In genomic region chr19:44069914-44070232, GRCm38 (mm10) we compare ENCODE assay signal across 8 mouse cellular contexts. TPM values are rescaled to one million over a fixed set of nuclear protein-coding genes. Genes with fewer than 3 reads are reported as not detected.
DNase-seq lines count a peak whose midpoint lies in the region; ATAC-seq and TF ChIP-seq lines count a peak whose summit lies in the region.

No protein-coding gene starts in this region.

- TF ChIP-seq CTCF in kidney, postnatal 0 days (IDR thresholded peaks at IDR 0.05; ENCODE audit: low read depth): no peak
- TF ChIP-seq CTCF in midbrain, postnatal 0 days (IDR thresholded peaks at IDR 0.05): no peak

- H3K27me3 ChIP-seq in kidney, postnatal 0 days (ENCODE audit: insufficient read depth, low read length): no peaks in the 10 kb centered on the region
- no peaks in the 10 kb centered on the region for H3K27me3 ChIP-seq in embryonic facial prominence, embryonic 11.5 days (ENCODE audit: control insufficient read depth, insufficient read depth, low read length)
- no peaks in the 10 kb centered on the region for H3K27me3 ChIP-seq in midbrain, postnatal 0 days (ENCODE audit: insufficient read depth, low read length)

- intact Hi-C loops in gastrocnemius, postnatal 14 days (cut with DNase I; ENCODE audit: low total_unique reads): no loop called here

- ATAC-seq in kidney, postnatal 0 days (replicated peaks; ENCODE audit: low FRiP score, low read depth): no peak
- ATAC-seq in embryonic facial prominence, embryonic 11.5 days (replicated peaks; ENCODE audit: insufficient number of reproducible peaks, low FRiP score, low TSS enrichment, low read depth): no peak
- no peak for ATAC-seq in midbrain, postnatal 0 days (ENCODE audit: low FRiP score)
- no peak for ATAC-seq in inflammation-experienced regulatory T-cells, adult 6 months

- peak overlapping the region; percentile 80 for H3K4me3 ChIP-seq in kidney, postnatal 0 days (replicated peaks; ENCODE audit: low read depth, low read length)
- H3K4me3 ChIP-seq in embryonic facial prominence, embryonic 11.5 days (ENCODE audit: low read depth, low read length): peak overlapping the region; percentile 69
- peak overlapping the region; percentile 71 for H3K4me3 ChIP-seq in midbrain, postnatal 0 days (ENCODE audit: low read depth, low read length)

- no peaks in the 10 kb centered on the region for H3K9me3 ChIP-seq in kidney, postnatal 0 days (replicated peaks; ENCODE audit: low read length)
- H3K9me3 ChIP-seq in embryonic facial prominence, embryonic 11.5 days (replicated peaks; ENCODE audit: control insufficient read depth, low read length): no peaks in the 10 kb centered on the region
- no peaks in the 10 kb centered on the region for H3K9me3 ChIP-seq in midbrain, postnatal 0 days (ENCODE audit: low read length)

- peak overlapping the region; percentile 70 for H3K9ac ChIP-seq in kidney, postnatal 0 days (ENCODE audit: low read depth, low read length)
- H3K9ac ChIP-seq in embryonic facial prominence, embryonic 11.5 days (replicated peaks; ENCODE audit: low read length): peak overlapping the region; percentile 78
- H3K9ac ChIP-seq in midbrain, postnatal 0 days (replicated peaks; ENCODE audit: low read length, poor library complexity, severe bottlenecking): peak overlapping the region; percentile 62; the same call in 1 of the 2 replicates

- 8% methylated on average over 4 of the region's 4 CpGs for WGBS in kidney, postnatal 0 days
- 18% methylated on average over 4 of the region's 4 CpGs for WGBS in embryonic facial prominence, embryonic 11.5 days
- 7% methylated on average over 4 of the region's 4 CpGs for WGBS in midbrain, postnatal 0 days

- no peaks in the 10 kb centered on the region; the same call in 1 of the 2 replicates for H3K4me1 ChIP-seq in kidney, postnatal 0 days (replicated peaks; ENCODE audit: insufficient read depth, low read length)
- H3K4me1 ChIP-seq in embryonic facial prominence, embryonic 11.5 days (ENCODE audit: control insufficient read depth, insufficient read depth, low read length): no peaks in the 10 kb centered on the region
- H3K4me1 ChIP-seq in midbrain, postnatal 0 days (ENCODE audit: insufficient read depth, low read length): no peaks in the 10 kb centered on the region

- peak overlapping the region; percentile 38; the same call in 1 of the 2 replicates for H3K27ac ChIP-seq in kidney, postnatal 0 days
- no peak overlapping the region for H3K27ac ChIP-seq in embryonic facial prominence, embryonic 11.5 days (replicated peaks; ENCODE audit: low read depth, low read length)
- peak overlapping the region; percentile 71 for H3K27ac ChIP-seq in midbrain, postnatal 0 days (ENCODE audit: low read depth, low read length)

- no peaks in the 10 kb centered on the region for H3K36me3 ChIP-seq in kidney, postnatal 0 days (ENCODE audit: insufficient read depth, low read length)
- H3K36me3 ChIP-seq in embryonic facial prominence, embryonic 11.5 days (replicated peaks; ENCODE audit: control insufficient read depth, insufficient read depth, low read depth, low read length): no peaks in the 10 kb centered on the region
- H3K36me3 ChIP-seq in midbrain, postnatal 0 days (ENCODE audit: insufficient read depth, low read length): peaks cover 5% of the 10 kb centered on the region; the same call in 1 of the 2 replicates

- DNase-seq in kidney, postnatal 0 days (ENCODE audit: low spot score): no peak
- DNase-seq in kidney, adult 8-10 months: no peak
- no peak for DNase-seq in embryonic facial prominence, embryonic 11.5 days (ENCODE audit: low spot score)
- DNase-seq in hindlimb bud, embryonic 11.5 days (ENCODE audit: extremely low spot score, low read depth, low spot score): peak; percentile 18
- DNase-seq in midbrain, postnatal 0 days (ENCODE audit: low spot score): no peak
- DNase-seq in gastrocnemius, postnatal 14 days: no peak
- no peak for DNase-seq in cerebellum, postnatal 10 days

- H3K4me2 ChIP-seq in kidney, postnatal 0 days (ENCODE audit: low read length): peak overlapping the region; percentile 90
- peak overlapping the region; percentile 91 for H3K4me2 ChIP-seq in embryonic facial prominence, embryonic 11.5 days (ENCODE audit: low read depth, low read length)
- H3K4me2 ChIP-seq in midbrain, postnatal 0 days (ENCODE audit: low read depth, low read length, poor library complexity, severe bottlenecking): peak overlapping the region; percentile 87

RNA-seq across cellular contexts. Expression of gene Erlin1, which starts 0.3 kb away (rescaled TPM):
- polyA plus RNA-seq in kidney, postnatal 0 days (2015; fragmentation: Nextera tagmentation; extraction: Ambion mirVana): 44.4 and 47.5 TPM in 2 replicates
- 19.9 and 23.7 TPM in 2 replicates for polyA plus RNA-seq in embryonic facial prominence, embryonic 11.5 days (2014; fragmentation: Nextera tagmentation; extraction: Ambion mirVana)
- total RNA-seq in midbrain, postnatal 0 days (2014; rRNA removed): 9.8 and 11.8 TPM in 2 replicates
- 15.9 and 16.4 TPM in 2 replicates for polyA plus RNA-seq in midbrain, postnatal 0 days (2015; fragmentation: Nextera tagmentation; extraction: Ambion mirVana)
- polyA plus RNA-seq in inflammation-experienced regulatory T-cells, adult 6 months (2017; shearing (Covaris generic)): 1 to 10 TPM; 3.2 to 7.6 (median 3.3) TPM
- total RNA-seq in gastrocnemius, postnatal 14 days (2021): 1 to 10 TPM; 4.7 to 5.5 TPM

RNA-seq across cellular contexts. Expression of gene Chuk, which starts 37.4 kb away (rescaled TPM):
- 43.3 and 47.5 TPM in 2 replicates for polyA plus RNA-seq in kidney, postnatal 0 days (2015; fragmentation: Nextera tagmentation; extraction: Ambion mirVana)
- 46.1 and 47.2 TPM in 2 replicates for polyA plus RNA-seq in embryonic facial prominence, embryonic 11.5 days (2014; fragmentation: Nextera tagmentation; extraction: Ambion mirVana)
- 40.7 and 52.4 TPM in 2 replicates for total RNA-seq in midbrain, postnatal 0 days (2014; rRNA removed)
- polyA plus RNA-seq in midbrain, postnatal 0 days (2015; fragmentation: Nextera tagmentation; extraction: Ambion mirVana): 31.6 and 34.7 TPM in 2 replicates
- polyA plus RNA-seq in inflammation-experienced regulatory T-cells, adult 6 months (2017; shearing (Covaris generic)): 10 to 100 TPM; 39.5 to 49.3 (median 40.2) TPM
- 10 to 100 TPM; 13.6 to 16.0 TPM for total RNA-seq in gastrocnemius, postnatal 14 days (2021)

RNA-seq across cellular contexts. Expression of gene Cyp2c23, which starts 40.9 kb away (rescaled TPM):
- polyA plus RNA-seq in kidney, postnatal 0 days (2015; fragmentation: Nextera tagmentation; extraction: Ambion mirVana): 1.1 and 1.7 TPM in 2 replicates
- polyA plus RNA-seq in embryonic facial prominence, embryonic 11.5 days (2014; fragmentation: Nextera tagmentation; extraction: Ambion mirVana): not detected in 2 replicates
- not detected in 2 replicates for total RNA-seq in midbrain, postnatal 0 days (2014; rRNA removed)
- 0.15 TPM in 1 of 2 replicates, not detected in the other for polyA plus RNA-seq in midbrain, postnatal 0 days (2015; fragmentation: Nextera tagmentation; extraction: Ambion mirVana)
- not detected for polyA plus RNA-seq in inflammation-experienced regulatory T-cells, adult 6 months (2017; shearing (Covaris generic))
- not detected for total RNA-seq in gastrocnemius, postnatal 14 days (2021)
